Mouse (Mus musculus): ENCODE measurements at regions not wholly inside any gene's neighbourhood (a gene's known extent, or its start where the extent isn't known, plus 50 kb on each side); places are given as distances from the start of the nearest gene placed in this dataset.

DNA sequence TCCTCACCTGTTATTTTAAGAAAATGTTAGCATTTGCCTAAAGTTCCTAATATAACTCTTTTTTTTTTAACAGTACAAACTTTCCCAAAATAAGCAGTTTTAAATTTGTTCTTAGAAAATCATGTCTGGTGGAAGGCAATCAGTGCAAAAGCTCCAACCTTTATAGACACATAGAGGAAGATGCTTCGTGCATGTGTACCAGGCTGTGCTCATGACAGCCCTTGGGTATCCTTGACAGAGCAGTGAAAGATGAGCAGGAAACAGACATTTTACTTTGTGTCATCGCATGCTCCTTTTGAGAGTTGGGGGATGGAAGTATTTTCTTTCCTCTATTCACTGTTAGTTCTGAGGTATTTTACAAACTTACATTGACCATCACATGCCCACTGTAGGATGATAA, 517.3 kb upstream of the Syt1 start:
- ATAC-seq: no peak
- Histone ChIP-seq H3K36me3 (ENCODE audit: control insufficient read depth, insufficient read depth, low read length) (no peaks in the 10 kb centered on the region), H3K27me3 (replicated peaks; ENCODE audit: control insufficient read depth, insufficient read depth, low read length) (no peaks in the 10 kb centered on the region), H3K4me3 (ENCODE audit: low read length) (no peak overlapping the region), H3K9ac (ENCODE audit: low read depth, low read length) (no peak overlapping the region), H3K27ac (ENCODE audit: low read depth, low read length) (no peak overlapping the region), H3K9me3 (ENCODE audit: control insufficient read depth, low read length) (no peaks in the 10 kb centered on the region), H3K4me1 (ENCODE audit: control insufficient read depth, insufficient read depth, low read depth, low read length) (no peaks in the 10 kb centered on the region), H3K4me2 (ENCODE audit: low read length) (no peak overlapping the region)
- WGBS: 88% methylated on average over 2 of the region's 2 CpGs

DNA sequence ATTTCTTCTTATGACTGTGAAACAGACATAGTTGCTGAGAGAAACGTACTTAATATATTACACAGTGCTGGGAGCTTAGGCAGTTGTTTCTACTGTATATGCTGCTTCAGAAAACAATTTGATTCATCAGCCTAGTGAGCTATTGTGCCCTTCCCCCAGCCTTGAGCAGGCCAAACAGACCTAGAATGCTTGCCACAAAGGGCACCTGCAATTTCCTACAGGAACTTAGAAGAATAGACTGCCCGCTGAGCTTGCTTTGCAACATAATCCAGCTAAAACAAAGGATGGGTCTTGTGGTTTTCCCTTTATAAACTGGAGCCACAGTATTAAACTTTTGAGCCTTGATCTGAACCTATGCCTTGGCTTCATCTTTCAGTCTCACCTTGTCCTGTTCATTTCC, 510.9 kb upstream of the Syt1 start:
- no peaks in the 10 kb centered on the region for H3K36me3 ChIP-seq (ENCODE audit: control insufficient read depth, insufficient read depth, low read length)
- 31% methylated on average over 2 of the region's 2 CpGs for WGBS
- H3K4me3 ChIP-seq (ENCODE audit: low read length): no peak overlapping the region
- H3K27me3 ChIP-seq (replicated peaks; ENCODE audit: control insufficient read depth, insufficient read depth, low read length): no peaks in the 10 kb centered on the region
- H3K27ac ChIP-seq (ENCODE audit: low read depth, low read length): no peak overlapping the region
- no peaks in the 10 kb centered on the region for H3K4me1 ChIP-seq (ENCODE audit: control insufficient read depth, insufficient read depth, low read depth, low read length)
- no peaks in the 10 kb centered on the region for H3K9me3 ChIP-seq (ENCODE audit: control insufficient read depth, low read length)
- ATAC-seq: no peak
- H3K4me2 ChIP-seq (ENCODE audit: low read length): no peak overlapping the region
- H3K9ac ChIP-seq (ENCODE audit: low read depth, low read length): no peak overlapping the region

DNA sequence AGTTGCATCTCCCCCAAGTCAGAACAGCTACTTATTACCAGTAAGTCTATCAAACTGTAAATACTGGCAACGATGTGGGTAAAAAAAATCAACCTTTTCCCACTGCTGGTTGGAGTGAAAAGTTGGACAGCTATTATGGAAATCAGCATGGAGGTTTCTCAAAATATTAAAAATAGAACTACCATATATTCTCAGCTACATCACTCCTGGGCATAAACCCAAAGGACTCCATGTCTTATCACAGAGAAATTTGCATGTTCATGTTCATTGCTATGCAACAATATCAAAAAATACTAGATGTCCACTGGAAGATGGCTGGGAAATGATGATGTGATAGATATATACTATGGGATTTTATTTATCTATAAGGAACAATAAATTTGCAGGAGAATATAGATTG, 506.9 kb upstream of the Syt1 start:
- H3K27me3 ChIP-seq (replicated peaks; ENCODE audit: control insufficient read depth, insufficient read depth, low read length): no peaks in the 10 kb centered on the region
- H3K4me2 ChIP-seq (ENCODE audit: low read length): no peak overlapping the region
- H3K27ac ChIP-seq (ENCODE audit: low read depth, low read length): no peak overlapping the region
- H3K4me3 ChIP-seq (ENCODE audit: low read length): no peak overlapping the region
- ATAC-seq: no peak
- H3K9me3 ChIP-seq (ENCODE audit: control insufficient read depth, low read length): no peaks in the 10 kb centered on the region
- no peaks in the 10 kb centered on the region for H3K4me1 ChIP-seq (ENCODE audit: control insufficient read depth, insufficient read depth, low read depth, low read length)
- H3K9ac ChIP-seq (ENCODE audit: low read depth, low read length): no peak overlapping the region
- 76% methylated on average over 1 of the region's 1 CpGs for WGBS
- no peaks in the 10 kb centered on the region for H3K36me3 ChIP-seq (ENCODE audit: control insufficient read depth, insufficient read depth, low read length)

DNA sequence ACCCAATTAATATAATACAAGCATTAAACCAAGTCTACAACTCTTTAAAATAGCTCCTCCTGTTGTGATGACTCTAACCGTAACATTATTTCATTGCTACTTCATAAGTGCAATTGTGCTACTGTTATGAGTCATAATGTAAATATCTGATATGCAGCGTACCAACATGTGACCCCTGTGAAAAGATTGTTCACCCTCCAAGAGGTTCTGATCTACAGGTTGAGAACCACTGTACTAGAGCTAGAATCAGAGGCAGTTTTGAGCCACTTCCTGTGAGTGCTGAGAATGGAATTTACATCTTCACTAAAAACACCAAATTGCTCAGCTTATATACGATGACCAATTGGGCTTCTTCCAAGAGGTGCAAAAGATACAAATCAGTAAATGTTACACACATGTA, 504.4 kb upstream of the Syt1 start:
- H3K27ac ChIP-seq (ENCODE audit: low read depth, low read length): no peak overlapping the region
- no peaks in the 10 kb centered on the region for H3K36me3 ChIP-seq (ENCODE audit: control insufficient read depth, insufficient read depth, low read length)
- WGBS: 93% methylated on average over 3 of the region's 3 CpGs
- H3K4me1 ChIP-seq (ENCODE audit: control insufficient read depth, insufficient read depth, low read depth, low read length): no peaks in the 10 kb centered on the region
- H3K9ac ChIP-seq (ENCODE audit: low read depth, low read length): no peak overlapping the region
- no peaks in the 10 kb centered on the region for H3K9me3 ChIP-seq (ENCODE audit: control insufficient read depth, low read length)
- H3K27me3 ChIP-seq (replicated peaks; ENCODE audit: control insufficient read depth, insufficient read depth, low read length): no peaks in the 10 kb centered on the region
- no peak for ATAC-seq
- H3K4me3 ChIP-seq (ENCODE audit: low read length): no peak overlapping the region
- no peak overlapping the region for H3K4me2 ChIP-seq (ENCODE audit: low read length)

DNA sequence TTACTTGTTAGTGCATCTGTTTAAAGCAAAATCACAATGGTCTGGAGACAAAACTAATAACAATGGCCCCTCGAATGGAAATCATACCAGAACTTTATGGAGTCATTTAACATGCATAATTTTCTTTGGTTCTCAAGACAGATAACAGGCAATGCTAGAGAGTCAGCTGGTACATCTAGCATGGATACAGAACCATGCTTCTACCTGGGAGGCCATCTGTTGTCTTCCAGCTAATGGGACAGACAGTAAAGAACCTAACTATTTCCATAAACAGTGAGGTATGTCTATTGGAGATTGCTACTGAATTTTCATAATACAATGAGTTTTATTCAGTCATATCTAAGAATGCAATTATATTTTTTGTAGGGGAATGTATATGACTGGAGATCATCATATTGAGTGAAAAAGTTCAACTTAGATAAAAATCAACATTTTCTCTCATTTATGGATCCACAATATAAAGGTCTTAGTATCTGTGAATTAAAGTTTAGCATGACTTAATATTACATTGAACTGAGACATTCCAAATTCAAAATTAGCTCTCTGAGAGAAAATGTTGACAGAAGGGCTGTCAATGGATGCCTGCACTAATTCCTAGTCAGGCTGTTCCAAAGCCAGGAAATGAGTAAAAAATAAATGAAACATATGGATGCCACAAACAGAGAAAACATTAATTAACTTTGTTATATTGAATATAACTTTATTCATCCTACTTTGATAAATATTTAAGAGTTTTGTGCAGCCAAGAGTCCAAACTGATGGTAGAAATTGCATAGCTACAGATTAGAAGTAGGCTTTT, 500.3 kb upstream of the Syt1 start:
- WGBS: 67% methylated on average over 1 of the region's 1 CpGs
- Histone ChIP-seq H3K27me3 (replicated peaks; ENCODE audit: control insufficient read depth, insufficient read depth, low read length) (no peaks in the 10 kb centered on the region), H3K9me3 (ENCODE audit: control insufficient read depth, low read length) (no peaks in the 10 kb centered on the region), H3K4me1 (ENCODE audit: control insufficient read depth, insufficient read depth, low read depth, low read length) (no peaks in the 10 kb centered on the region), H3K36me3 (ENCODE audit: control insufficient read depth, insufficient read depth, low read length) (no peaks in the 10 kb centered on the region), H3K4me2 (ENCODE audit: low read length) (no peak overlapping the region), H3K4me3 (ENCODE audit: low read length) (no peak overlapping the region), H3K27ac (ENCODE audit: low read depth, low read length) (no peak overlapping the region), H3K9ac (ENCODE audit: low read depth, low read length) (no peak overlapping the region)
- ATAC-seq: no peak

DNA sequence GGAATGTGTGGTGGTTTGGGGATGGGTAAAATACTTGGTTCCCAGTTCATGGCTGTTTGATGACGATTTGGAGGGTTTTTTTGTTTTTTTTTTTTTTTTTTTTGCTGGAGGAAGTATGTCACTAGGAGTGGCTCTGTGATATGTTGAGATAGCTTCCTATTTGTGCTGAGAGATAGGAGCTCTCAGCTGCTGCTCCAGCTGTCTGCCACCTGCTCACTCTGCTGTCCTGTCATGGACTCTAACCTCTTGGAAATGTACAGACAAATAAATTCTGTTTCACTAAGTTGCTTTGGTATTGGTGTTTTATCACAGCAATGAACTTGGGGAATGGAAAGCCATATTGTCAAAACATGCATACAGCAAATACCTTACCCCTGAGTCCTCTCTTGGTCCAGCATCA, 497.8 kb upstream of the Syt1 start:
- no peaks in the 10 kb centered on the region for H3K4me1 ChIP-seq (ENCODE audit: control insufficient read depth, insufficient read depth, low read depth, low read length)
- WGBS: 80% methylated on average over 1 of the region's 1 CpGs

DNA sequence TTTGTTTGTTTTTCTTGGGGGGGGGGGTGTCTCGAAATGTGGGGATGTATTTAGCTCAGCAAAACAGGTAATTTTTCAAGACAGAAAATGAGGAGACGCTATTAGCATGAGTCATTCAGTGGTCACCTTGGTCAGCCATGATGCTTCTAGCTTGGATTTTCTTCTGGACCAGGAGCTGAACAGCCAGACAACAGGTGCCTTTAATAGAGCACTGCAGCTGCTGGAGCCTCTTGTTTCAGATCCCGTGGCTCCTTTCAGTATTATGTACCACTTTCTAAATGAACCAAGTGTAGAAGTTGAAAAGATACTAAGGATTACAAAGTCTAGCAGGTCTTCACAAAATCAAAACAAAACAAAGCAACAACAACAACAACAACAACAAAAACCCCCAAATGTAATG, 496.4 kb upstream of the Syt1 start:
- ATAC-seq: no peak
- H3K9ac ChIP-seq (ENCODE audit: low read depth, low read length): no peak overlapping the region
- 72% methylated on average over 3 of the region's 3 CpGs for WGBS
- no peaks in the 10 kb centered on the region for H3K9me3 ChIP-seq (ENCODE audit: control insufficient read depth, low read length)
- no peak overlapping the region for H3K4me3 ChIP-seq (ENCODE audit: low read length)
- H3K36me3 ChIP-seq (ENCODE audit: control insufficient read depth, insufficient read depth, low read length): no peaks in the 10 kb centered on the region
- no peak overlapping the region for H3K27ac ChIP-seq (ENCODE audit: low read depth, low read length)
- no peaks in the 10 kb centered on the region for H3K4me1 ChIP-seq (ENCODE audit: control insufficient read depth, insufficient read depth, low read depth, low read length)
- no peak overlapping the region for H3K4me2 ChIP-seq (ENCODE audit: low read length)
- no peaks in the 10 kb centered on the region for H3K27me3 ChIP-seq (replicated peaks; ENCODE audit: control insufficient read depth, insufficient read depth, low read length)

More for the DNA sequence above, 497.8 kb upstream of the Syt1 start:
- Histone ChIP-seq H3K27me3 (replicated peaks; ENCODE audit: control insufficient read depth, insufficient read depth, low read length) (no peaks in the 10 kb centered on the region), H3K36me3 (ENCODE audit: control insufficient read depth, insufficient read depth, low read length) (no peaks in the 10 kb centered on the region), H3K9ac (ENCODE audit: low read depth, low read length) (no peak overlapping the region), H3K4me2 (ENCODE audit: low read length) (no peak overlapping the region), H3K4me3 (ENCODE audit: low read length) (no peak overlapping the region), H3K27ac (ENCODE audit: low read depth, low read length) (no peak overlapping the region), H3K9me3 (ENCODE audit: control insufficient read depth, low read length) (no peaks in the 10 kb centered on the region)
- ATAC-seq: no peak

DNA sequence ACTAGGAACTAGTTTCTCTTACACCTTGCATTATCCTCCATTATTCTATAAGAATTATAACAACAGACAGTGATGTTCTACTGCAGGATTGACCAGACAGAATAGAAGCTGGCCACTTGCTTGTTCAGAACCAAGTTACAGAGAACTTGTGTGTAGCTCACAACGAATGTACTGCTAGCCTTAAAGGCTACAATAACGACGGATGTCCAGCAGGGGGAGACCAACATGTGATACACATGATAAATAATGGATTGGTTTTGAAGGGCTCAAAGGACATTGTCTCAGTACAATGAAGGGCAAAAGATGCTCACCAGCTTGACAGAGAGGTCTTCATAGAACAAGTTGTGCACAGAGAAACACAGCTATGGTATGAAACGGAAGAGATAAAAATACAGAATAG, 493.9 kb upstream of the Syt1 start:
- WGBS: 61% methylated on average over 4 of the region's 4 CpGs
- Histone ChIP-seq H3K4me1 (ENCODE audit: control insufficient read depth, insufficient read depth, low read depth, low read length) (no peaks in the 10 kb centered on the region), H3K27ac (ENCODE audit: low read depth, low read length) (no peak overlapping the region), H3K27me3 (replicated peaks; ENCODE audit: control insufficient read depth, insufficient read depth, low read length) (no peaks in the 10 kb centered on the region), H3K4me2 (ENCODE audit: low read length) (no peak overlapping the region), H3K9ac (ENCODE audit: low read depth, low read length) (no peak overlapping the region), H3K4me3 (ENCODE audit: low read length) (no peak overlapping the region), H3K36me3 (ENCODE audit: control insufficient read depth, insufficient read depth, low read length) (no peaks in the 10 kb centered on the region), H3K9me3 (ENCODE audit: control insufficient read depth, low read length) (no peaks in the 10 kb centered on the region)
- ATAC-seq: no peak

DNA sequence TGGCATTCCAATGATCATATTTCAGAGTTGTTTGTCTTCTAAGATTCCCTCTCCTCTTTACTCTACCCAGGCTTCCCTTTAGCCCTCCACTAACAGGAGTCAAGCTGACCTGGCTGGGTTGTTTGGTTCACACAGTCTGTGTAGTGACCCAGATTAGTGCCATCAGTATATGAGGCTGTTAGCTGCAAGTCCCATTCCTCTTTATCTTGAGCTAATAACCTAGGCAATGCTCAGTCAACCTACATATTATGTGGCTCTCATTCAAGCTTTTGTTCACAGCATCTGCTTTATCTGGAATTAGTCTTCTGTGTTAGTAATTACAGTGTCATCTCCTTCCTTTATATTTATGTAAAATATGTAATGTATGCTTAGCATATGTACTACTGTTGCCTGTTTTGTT, 490.1 kb upstream of the Syt1 start:
- no peaks in the 10 kb centered on the region for H3K4me1 ChIP-seq (ENCODE audit: control insufficient read depth, insufficient read depth, low read depth, low read length)
- no peaks in the 10 kb centered on the region for H3K9me3 ChIP-seq (ENCODE audit: control insufficient read depth, low read length)
- H3K4me2 ChIP-seq (ENCODE audit: low read length): no peak overlapping the region
- no peak overlapping the region for H3K27ac ChIP-seq (ENCODE audit: low read depth, low read length)
- no peaks in the 10 kb centered on the region for H3K36me3 ChIP-seq (ENCODE audit: control insufficient read depth, insufficient read depth, low read length)
- H3K27me3 ChIP-seq (replicated peaks; ENCODE audit: control insufficient read depth, insufficient read depth, low read length): no peaks in the 10 kb centered on the region
- H3K4me3 ChIP-seq (ENCODE audit: low read length): no peak overlapping the region
- no peak for ATAC-seq
- H3K9ac ChIP-seq (ENCODE audit: low read depth, low read length): no peak overlapping the region

DNA sequence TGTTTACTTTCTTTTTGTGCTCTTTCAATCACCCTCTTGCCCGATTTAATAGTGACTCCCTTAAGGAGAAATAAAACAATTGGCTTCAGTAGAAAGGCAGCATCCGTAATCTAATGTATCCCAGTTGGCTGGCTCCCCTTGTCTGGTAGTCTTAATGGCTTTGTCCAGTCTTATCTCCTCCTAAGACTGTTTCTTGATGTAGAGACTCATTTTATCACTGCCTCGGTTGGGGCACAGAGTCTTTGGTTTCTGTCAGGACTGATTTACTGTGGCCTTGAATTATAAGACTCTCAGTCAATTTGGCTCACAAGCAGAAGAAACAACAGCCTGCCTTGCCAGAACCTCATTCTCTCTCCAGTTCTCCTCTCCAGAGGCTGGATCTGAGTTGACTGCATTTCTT, 487.5 kb upstream of the Syt1 start:
- Histone ChIP-seq H3K27me3 (replicated peaks; ENCODE audit: control insufficient read depth, insufficient read depth, low read length) (no peaks in the 10 kb centered on the region), H3K4me1 (ENCODE audit: control insufficient read depth, insufficient read depth, low read depth, low read length) (no peaks in the 10 kb centered on the region), H3K27ac (ENCODE audit: low read depth, low read length) (no peak overlapping the region), H3K4me2 (ENCODE audit: low read length) (no peak overlapping the region), H3K36me3 (ENCODE audit: control insufficient read depth, insufficient read depth, low read length) (no peaks in the 10 kb centered on the region), H3K9ac (ENCODE audit: low read depth, low read length) (no peak overlapping the region), H3K9me3 (ENCODE audit: control insufficient read depth, low read length) (no peaks in the 10 kb centered on the region), H3K4me3 (ENCODE audit: low read length) (no peak overlapping the region)
- no peak for ATAC-seq
- WGBS: 67% methylated on average over 3 of the region's 3 CpGs

Data from hindbrain, embryonic 16.5 days (tissue).